Mouse (Mus musculus) cortical plate, adult 2 months (tissue): ENCODE measurements around the gene Ylpm1.

ENCODE experiments used
- CTCF ChIP-seq: fragments of 200-500 bp; IDR thresholded peaks from 2 replicates; pipeline ENCODE4 v1.5.1; 2011; ENCODE audit warnings: mild to moderate bottlenecking, control low read depth, low read length; ENCODE audit not compliant: insufficient read depth; ENCODE audit errors: extremely low read depth
- POLR2A ChIP-seq: fragments of 200-500 bp; IDR thresholded peaks from 2 replicates; pipeline ENCODE4 v1.6.1; 2011; ENCODE audit warnings: mild to moderate bottlenecking, low read length, control low read depth; ENCODE audit not compliant: insufficient read depth; ENCODE audit errors: extremely low read depth

DNA sequence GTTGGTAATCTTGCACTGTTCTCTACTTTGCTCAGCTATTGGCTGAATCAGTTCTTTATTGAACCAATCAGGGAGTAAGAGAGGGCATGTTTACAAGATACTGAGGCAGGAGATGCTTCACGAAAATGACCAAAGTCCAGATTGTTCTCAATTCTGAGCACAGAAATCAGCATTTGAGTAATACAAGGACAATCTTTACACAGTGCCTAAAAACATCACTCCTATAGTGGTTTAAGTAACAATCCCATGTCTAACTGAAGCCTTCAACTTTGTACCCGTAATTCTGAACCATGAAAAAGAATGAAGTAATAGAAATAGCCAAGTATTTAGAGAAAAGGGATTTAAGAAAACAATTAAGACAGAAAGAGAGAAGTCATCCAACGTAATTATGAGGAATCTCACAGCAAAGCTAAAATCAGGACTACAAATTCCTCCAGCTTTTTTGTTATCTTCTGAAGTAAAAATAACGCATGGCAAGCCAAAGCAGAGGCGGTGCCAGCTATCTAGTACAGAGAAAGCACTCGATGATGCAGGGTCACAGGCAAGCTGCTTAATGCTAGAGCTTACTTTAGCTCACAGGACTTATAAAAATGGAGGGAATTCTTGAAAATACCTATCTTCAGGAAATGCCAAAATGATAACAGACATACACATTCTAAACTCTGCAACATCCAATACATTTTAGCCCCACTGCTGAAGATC is 47.4 kb upstream of the Ylpm1 start:
- TF ChIP-seq CTCF, result no peak
- no peak for TF ChIP-seq POLR2A
